Mouse (Mus musculus): Measurements from ENCODE around the gene Zfp941.

- TF ChIP-seq CTCF (IDR thresholded peaks at IDR 0.05; ENCODE audit: low read depth): peak; percentile 88
- TF ChIP-seq EP300 (IDR thresholded peaks at IDR 0.05; ENCODE audit: low read depth): no peak
Observed at GRCm38 (mm10) chr7:140805704-140806103, 16.3 kb downstream of the Zfp941 start.

Measured in liver, postnatal 0 days (tissue).